Mouse (Mus musculus) intestine, embryonic 14.5 days (tissue): Measurements from ENCODE around the gene Bysl. TPM values are rescaled to one million over a fixed set of nuclear protein-coding genes. Genes with fewer than 3 reads are reported as not detected.

Experiments used
- ATAC-seq: fragments of 200-750 bp; cut with Nextera tagmentation; replicated peaks from 2 replicates; pipeline ENCODE4 v1.8.0; 2017; ENCODE audit warnings: low read depth, moderate number of reproducible peaks, moderate TSS enrichment, moderate library complexity; ENCODE audit not compliant: low FRiP score, low TSS enrichment
- DNase-seq: peaks from one replicate; pipeline ENCODE4 v3.0.0-alpha.2; 2018; ENCODE audit warnings: low spot score
- H3K27ac ChIP-seq: fragments of 300-500 bp; sonication (generic); 2 replicates; pipeline ENCODE4 v1.5.1; 2014; ENCODE audit warnings: low read depth, mild to moderate bottlenecking, control low read depth
- H3K27me3 ChIP-seq: fragments of 300-500 bp; sonication (generic); replicated peaks from 2 replicates; pipeline ENCODE4 v1.6.1; 2014; ENCODE audit warnings: low read length, control low read depth; ENCODE audit not compliant: control insufficient read depth, insufficient read depth
- H3K36me3 ChIP-seq: fragments of 300-500 bp; sonication (generic); 2 replicates; pipeline ENCODE4 v1.6.1; 2014; ENCODE audit warnings: low read length, control low read depth; ENCODE audit not compliant: control insufficient read depth, insufficient read depth
- H3K4me1 ChIP-seq: fragments of 300-500 bp; sonication (generic); replicated peaks from 2 replicates; pipeline ENCODE4 v1.6.1; 2014; ENCODE audit warnings: low read length, control low read depth, mixed read lengths; ENCODE audit not compliant: control insufficient read depth, insufficient read depth
- H3K4me2 ChIP-seq: fragments of 300-500 bp; sonication (generic); 2 replicates; pipeline ENCODE4 v1.6.1; 2014; ENCODE audit warnings: low read length
- H3K4me3 ChIP-seq: fragments of 300-500 bp; sonication (generic); 2 replicates; pipeline ENCODE4 v1.5.1; 2014; ENCODE audit warnings: low read depth, low read length, control low read depth, mixed read lengths
- H3K9ac ChIP-seq: fragments of 300-500 bp; sonication (generic); 2 replicates; pipeline ENCODE4 v1.6.1; 2014; ENCODE audit warnings: mild to moderate bottlenecking, low read length
- H3K9me3 ChIP-seq: fragments of 300-500 bp; sonication (generic); 2 replicates; pipeline ENCODE4 v1.6.1; 2016; ENCODE audit warnings: low read length, control low read depth; ENCODE audit not compliant: control insufficient read depth
- WGBS: fragments of 180-500 bp; shearing (Covaris S2); extraction: QIAGEN DNeasy Blood & Tissue Kit; methylation state at CpG from one replicate; pipeline ENCODE4 v1.1.7; 2014; 5-methylcytosine and 5-hydroxymethylcytosine counted together
- polyA plus RNA-seq: library from polyadenylated mRNA; unstranded; fragments of >200 nt; fragmentation: Nextera tagmentation; extraction: Ambion mirVana; gene quantifications from 2 replicates; pipeline ENCODE4 v1.2.1, GENCODE M21; 2014

The Bysl gene
- polyA plus RNA-seq, 1 experiment from 2014 or later = 25.7 TPM

GRCm38 (mm10) chr17:47642992-47643391 lies 31.7 kb upstream of the Bysl start:
- H3K4me3 ChIP-seq = no peak overlapping the region
- no peaks in the 10 kb centered on the region for H3K9me3 ChIP-seq
- no peaks in the 10 kb centered on the region for H3K4me1 ChIP-seq
- ATAC-seq = no peak
- no peaks in the 10 kb centered on the region for H3K36me3 ChIP-seq
- H3K27ac ChIP-seq = no peak overlapping the region
- no peak for DNase-seq
- no peak overlapping the region for H3K9ac ChIP-seq
- no peak overlapping the region for H3K4me2 ChIP-seq
- WGBS = 89% methylated on average over 2 of the region's 2 CpGs
- no peaks in the 10 kb centered on the region for H3K27me3 ChIP-seq

GRCm38 (mm10) chr17:47633999-47634770 lies 22.9 kb upstream of the Bysl start:
- peaks cover 11% of the 10 kb centered on the region; the same call in 1 of the 2 replicates for H3K36me3 ChIP-seq
- no peak overlapping the region for H3K9ac ChIP-seq
- H3K4me3 ChIP-seq = no peak overlapping the region
- H3K27me3 ChIP-seq = no peaks in the 10 kb centered on the region
- H3K4me2 ChIP-seq = peak overlapping the region; percentile 18; the same call in 1 of the 2 replicates
- no peaks in the 10 kb centered on the region for H3K9me3 ChIP-seq
- peak overlapping the region; percentile 80 for H3K27ac ChIP-seq
- peak; percentile 66 for ATAC-seq
- H3K4me1 ChIP-seq = peaks cover 20% of the 10 kb centered on the region
- WGBS = 66% methylated on average over 7 of the region's 7 CpGs
- DNase-seq = peak; percentile 63

GRCm38 (mm10) chr17:47632181-47632840 lies 21.0 kb upstream of the Bysl start:
- no peak for ATAC-seq
- H3K9me3 ChIP-seq = no peaks in the 10 kb centered on the region
- no peak for DNase-seq

GRCm38 (mm10) chr17:47630678-47631065 lies 19.4 kb upstream of the Bysl start, which contains the start of gene Usp49:
Usp49 (plus strand) TSS chr17:47630690.
- WGBS = 0% methylated on average over 3 of the region's 3 CpGs
- peak within 1 kb of the TSS; percentile 93 for H3K27ac ChIP-seq

More at GRCm38 (mm10) chr17:47632181-47632840, 21.0 kb upstream of the Bysl start:
- peaks cover 24% of the 10 kb centered on the region for H3K4me1 ChIP-seq
- peak overlapping the region; percentile 2; the same call in 1 of the 2 replicates for H3K4me2 ChIP-seq
- 61% methylated on average over 4 of the region's 4 CpGs for WGBS
- no peak overlapping the region for H3K4me3 ChIP-seq
- no peaks in the 10 kb centered on the region for H3K27me3 ChIP-seq
- H3K36me3 ChIP-seq = peaks cover 11% of the 10 kb centered on the region; the same call in 1 of the 2 replicates
- no peak overlapping the region for H3K27ac ChIP-seq
- no peak overlapping the region for H3K9ac ChIP-seq

GRCm38 (mm10) chr17:47629717-47630677 lies 18.7 kb upstream of the Bysl start:
- Histone ChIP-seq H3K4me2 (peak overlapping the region; percentile 84), H3K36me3 (peaks cover 16% of the 10 kb centered on the region; the same call in 1 of the 2 replicates), H3K9ac (peak overlapping the region; percentile 72), H3K4me3 (peak overlapping the region; percentile 87), H3K27me3 (no peaks in the 10 kb centered on the region), H3K9me3 (no peaks in the 10 kb centered on the region), H3K27ac (peak overlapping the region; percentile 93), H3K4me1 (peaks cover 24% of the 10 kb centered on the region)
- no peak for DNase-seq
- under 1% methylated on average over 61 of the region's 61 CpGs for WGBS
- ATAC-seq = peak; percentile 10

More at GRCm38 (mm10) chr17:47630678-47631065, 19.4 kb upstream of the Bysl start, which contains the start of gene Usp49:
- H3K4me3 ChIP-seq = peak within 1 kb of the TSS; percentile 87
- H3K4me2 ChIP-seq = peak within 1 kb of the TSS; percentile 84
- peaks cover 16% of the 10 kb centered on the region; the same call in 1 of the 2 replicates for H3K36me3 ChIP-seq
- ATAC-seq = no peak
- H3K27me3 ChIP-seq = no peaks in the 10 kb centered on the region
- DNase-seq = no peak
- H3K9me3 ChIP-seq = no peaks in the 10 kb centered on the region
- H3K4me1 ChIP-seq = peaks cover 24% of the 10 kb centered on the region
- H3K9ac ChIP-seq = peak within 1 kb of the TSS; percentile 72

GRCm38 (mm10) chr17:47628851-47629676 lies 17.8 kb upstream of the Bysl start:
- Histone ChIP-seq H3K4me2 (peak overlapping the region; percentile 84), H3K27ac (peak overlapping the region; percentile 93), H3K9me3 (no peaks in the 10 kb centered on the region), H3K9ac (peak overlapping the region; percentile 72), H3K27me3 (no peaks in the 10 kb centered on the region), H3K4me3 (peak overlapping the region; percentile 87), H3K36me3 (peaks cover 24% of the 10 kb centered on the region), H3K4me1 (peaks cover 24% of the 10 kb centered on the region)
- WGBS = under 1% methylated on average over 62 of the region's 63 CpGs
- ATAC-seq (peak; percentile 90), DNase-seq (peak; percentile 97)

- Histone ChIP-seq H3K4me2 (0 out of 2 replicates have a peak overlapping the region, but pooled peaks have one; percentile 84), H3K9ac (no peak overlapping the region), H3K9me3 (no peaks in the 10 kb centered on the region), H3K4me3 (no peak overlapping the region), H3K27ac (peak overlapping the region; percentile 93; the same call in 1 of the 2 replicates), H3K27me3 (no peaks in the 10 kb centered on the region), H3K4me1 (peaks cover 24% of the 10 kb centered on the region), H3K36me3 (peaks cover 37% of the 10 kb centered on the region)
- DNase-seq (no peak), ATAC-seq (no peak)
- WGBS = 81% methylated on average over 2 of the region's 2 CpGs
Measured at GRCm38 (mm10) chr17:47627791-47628190, 16.5 kb upstream of the Bysl start.
